Mouse (Mus musculus) ES-CJ7 (cell line): ENCODE data around the gene Trim17.

ENCODE experiments used
- DNase-seq: peaks from one replicate; pipeline ENCODE4 v3.0.0; 2011; ENCODE audit warnings: low read depth, low spot score

Gene Trim17

DNA sequence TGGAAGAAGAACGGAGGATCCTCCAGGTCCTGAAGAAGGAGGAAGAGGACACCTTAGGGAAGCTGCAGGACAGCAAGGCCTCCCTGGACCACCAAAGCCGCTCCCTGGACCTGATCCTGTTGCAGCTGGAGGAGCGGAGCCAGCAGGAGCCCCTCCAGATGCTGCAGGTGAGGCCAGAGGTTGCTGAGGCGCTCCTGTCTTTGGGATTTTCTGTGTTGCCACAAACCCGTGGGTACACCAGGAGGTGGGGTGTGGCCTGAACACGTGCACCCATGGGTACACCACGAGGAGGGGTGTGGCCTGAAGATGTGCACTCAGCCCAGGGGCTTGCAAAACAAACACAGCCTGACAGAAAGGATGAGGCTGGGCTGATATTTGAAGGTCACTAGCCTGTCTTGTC lies 14.1 kb downstream of the Trim17 start:
- DNase-seq = no peak

DNA sequence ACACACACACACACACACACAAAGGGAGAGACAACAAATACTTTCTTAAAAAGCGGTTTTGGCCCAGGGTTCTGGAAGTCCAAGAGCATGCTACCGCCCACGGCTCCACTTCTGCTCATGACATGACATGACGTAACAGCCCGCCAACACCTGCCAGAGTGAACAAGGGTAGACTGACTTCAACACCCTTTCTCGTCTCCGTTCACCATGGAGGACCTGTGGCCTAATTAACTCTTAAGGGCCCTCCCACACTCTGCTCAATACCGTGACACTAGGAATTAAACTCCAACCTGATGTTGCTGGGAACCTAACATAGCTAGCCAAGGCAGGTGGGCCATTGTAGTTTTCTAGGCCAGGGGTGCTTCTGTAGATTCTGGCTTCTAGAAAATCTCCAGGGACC lies 14.5 kb downstream of the Trim17 start:
- DNase-seq = no peak

DNA sequence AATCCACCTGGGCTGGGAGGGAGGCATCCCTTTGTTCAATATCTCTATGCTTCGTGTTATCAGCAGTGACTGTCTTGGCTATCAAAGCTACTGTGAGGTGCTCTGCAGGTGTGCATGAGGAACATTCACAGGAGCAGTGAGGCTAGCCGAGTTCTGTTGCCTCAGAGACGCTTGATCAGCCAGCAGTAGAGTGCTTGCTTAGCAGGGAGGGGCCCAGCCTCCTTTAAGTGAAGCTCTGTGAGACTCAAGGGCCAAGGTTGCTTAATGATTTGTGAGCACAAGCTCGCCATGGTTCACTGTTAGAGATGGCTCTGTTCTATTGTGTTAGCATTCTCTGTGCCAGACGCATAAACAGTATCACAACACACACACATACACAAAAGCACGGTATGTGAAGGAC lies 15.2 kb downstream of the Trim17 start:
- DNase-seq = no peak

DNA sequence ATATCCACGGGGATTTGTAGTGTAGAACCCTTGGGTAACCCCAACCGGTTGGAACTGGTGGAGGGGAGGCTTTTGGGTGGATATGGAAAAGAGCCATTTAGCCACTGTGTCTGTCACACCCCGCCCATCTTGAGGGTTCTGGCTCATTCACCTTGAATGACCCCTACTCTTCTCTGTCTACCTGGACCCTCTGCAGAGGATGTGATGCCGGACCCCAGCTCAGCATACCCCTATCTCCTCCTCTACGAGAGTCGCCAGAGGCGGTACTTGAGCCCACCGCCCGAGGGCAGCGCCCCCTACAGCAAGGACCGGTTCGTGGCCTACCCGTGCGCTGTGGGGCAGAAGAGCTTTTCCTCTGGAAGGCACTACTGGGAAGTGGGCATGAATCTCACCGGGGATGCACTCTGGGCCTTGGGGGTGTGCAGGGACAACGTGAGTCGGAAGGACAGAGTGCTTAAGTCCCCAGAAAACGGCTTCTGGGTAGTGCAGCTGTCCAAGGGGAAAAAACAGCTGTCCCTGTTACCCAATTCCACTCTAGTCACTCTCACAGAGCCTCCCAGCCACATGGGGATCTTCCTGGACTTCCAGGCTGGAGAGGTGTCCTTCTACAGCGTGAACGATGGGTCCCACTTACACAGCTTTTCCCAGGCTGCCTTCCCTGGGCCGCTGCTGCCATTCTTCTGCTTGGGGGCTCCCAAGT lies 16.5 kb downstream of the Trim17 start:
- DNase-seq = peak; percentile 75

DNA sequence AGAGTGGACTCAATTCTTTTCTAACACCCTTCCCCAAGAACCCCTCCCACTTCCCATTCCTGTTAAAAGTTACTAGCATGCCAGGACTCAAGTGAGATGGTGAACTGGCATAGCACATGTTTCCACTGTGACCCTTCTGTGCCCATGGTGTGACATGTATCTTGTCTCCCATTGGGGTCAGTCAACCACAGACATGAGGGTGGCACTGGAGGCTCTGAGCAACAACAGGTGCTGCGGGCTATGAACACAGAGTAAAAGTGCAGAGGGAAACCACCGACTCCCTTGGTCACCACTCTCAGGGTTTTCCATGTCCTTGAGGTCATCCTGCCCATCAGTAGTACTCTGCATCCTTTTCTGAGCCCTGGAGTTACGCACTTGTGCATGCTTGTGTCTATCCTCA lies 17.3 kb downstream of the Trim17 start:
- DNase-seq = no peak

DNA sequence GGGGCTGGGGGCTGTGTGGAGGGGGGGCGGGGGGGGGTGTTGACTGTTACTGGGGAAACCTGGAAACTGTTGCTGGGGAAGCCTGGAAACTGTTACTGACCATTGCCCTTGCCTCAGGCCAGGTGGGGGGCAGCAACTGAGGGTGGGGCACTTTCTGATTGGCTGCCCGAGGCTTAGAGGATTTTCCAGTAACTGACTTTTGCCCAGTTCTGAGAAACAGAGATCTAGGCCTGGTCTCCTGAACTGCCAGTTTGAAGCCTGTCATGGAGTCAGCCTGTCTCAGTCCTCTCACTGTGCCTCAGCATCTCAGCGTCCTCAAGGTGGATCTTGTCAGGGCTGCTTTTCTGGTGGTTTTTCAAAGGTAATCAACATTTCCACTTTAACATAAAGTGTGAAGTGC lies 19.9 kb downstream of the Trim17 start:
- DNase-seq = no peak

DNA sequence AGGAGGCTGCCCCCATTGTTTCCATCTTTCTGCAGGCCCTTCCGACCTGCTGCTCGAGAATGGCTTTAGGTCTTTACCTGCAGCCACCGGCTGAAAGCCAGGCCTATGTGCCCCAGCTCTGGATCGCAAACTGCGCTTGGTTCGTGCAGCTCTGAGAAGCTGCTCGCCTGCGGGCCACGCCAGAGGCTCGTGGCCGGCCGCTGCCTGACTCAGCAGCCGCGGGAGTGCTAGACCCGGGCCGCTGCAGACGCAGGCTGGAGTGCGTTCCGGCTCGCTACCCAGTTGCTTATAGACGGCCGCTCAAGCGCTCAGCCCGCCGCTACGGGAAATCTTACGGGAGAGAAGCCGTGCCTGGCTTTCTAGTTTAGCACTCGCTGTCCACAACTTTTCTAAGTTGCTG lies 22.7 kb downstream of the Trim17 start:
- no peak for DNase-seq

DNA sequence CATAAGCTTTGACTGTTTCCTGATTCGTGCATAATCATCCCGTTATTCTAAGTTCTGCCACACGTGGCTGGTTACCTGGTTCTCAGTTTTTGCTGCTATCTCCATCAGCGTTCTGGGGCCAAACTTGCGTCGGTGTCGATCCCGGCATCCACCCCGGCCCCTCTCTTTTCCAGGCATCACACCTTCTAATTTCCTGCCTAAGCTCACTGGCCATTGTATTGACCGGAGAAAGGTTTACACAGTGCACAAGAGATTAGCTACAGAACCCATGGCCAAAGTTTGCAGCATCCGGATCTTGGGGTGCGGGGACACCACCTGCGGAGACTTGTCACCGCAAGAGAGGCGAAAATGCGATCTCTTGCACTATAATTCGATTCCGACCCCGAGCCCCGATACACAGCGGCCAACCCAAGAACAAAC lies 23.1 kb downstream of the Trim17 start:
- no peak for DNase-seq

DNA sequence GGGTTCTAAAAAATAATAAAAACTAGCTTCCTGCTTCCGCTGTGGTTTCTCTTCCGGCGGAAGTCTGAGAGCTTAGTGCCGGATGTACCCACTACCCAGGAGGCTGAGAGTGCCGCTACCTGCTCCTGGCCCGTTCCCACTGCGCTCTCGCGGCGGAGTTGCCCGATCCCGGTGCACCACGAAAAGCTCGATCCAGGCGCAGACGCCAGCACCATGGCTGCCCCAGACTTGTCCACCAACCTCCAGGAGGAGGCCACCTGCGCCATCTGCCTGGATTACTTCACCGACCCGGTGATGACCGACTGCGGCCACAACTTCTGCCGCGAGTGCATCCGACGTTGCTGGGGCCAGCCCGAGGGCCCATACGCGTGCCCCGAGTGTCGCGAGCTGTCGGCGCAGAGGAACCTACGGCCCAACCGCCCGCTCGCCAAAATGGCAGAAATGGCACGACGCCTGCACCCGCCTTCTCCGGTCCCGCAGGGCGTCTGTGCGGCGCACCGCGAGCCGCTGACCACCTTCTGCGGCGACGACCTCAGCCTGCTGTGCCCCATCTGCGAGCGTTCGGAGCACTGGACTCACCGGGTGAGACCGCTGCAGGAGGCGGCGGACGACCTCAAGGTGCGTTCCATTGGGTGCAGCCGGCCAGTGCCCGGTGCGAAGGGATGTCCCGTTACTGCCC lies 23.7 kb downstream of the Trim17 start, which contains the start of gene Trim11:
TSS of gene Trim11 (plus strand) at position 67 of the 679 bp plus-strand sequence.
- peak; percentile 71 for DNase-seq

DNA sequence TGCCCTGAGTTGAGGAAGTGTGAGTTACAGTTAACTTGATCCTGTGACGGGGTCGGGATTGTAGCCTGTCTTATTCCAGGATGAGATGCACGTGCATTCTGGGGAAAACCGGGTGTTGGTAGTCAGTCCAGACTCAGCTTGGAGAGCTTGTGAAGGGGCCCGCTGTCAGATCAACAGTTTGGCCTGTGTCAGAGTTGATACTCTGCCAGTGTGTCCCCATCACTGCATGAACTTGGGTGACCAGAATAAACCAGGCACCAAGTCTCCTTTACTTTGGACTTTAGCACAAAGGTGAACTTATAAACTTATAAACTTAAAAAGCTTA lies 24.2 kb downstream of the Trim17 start:
- DNase-seq = no peak

DNA sequence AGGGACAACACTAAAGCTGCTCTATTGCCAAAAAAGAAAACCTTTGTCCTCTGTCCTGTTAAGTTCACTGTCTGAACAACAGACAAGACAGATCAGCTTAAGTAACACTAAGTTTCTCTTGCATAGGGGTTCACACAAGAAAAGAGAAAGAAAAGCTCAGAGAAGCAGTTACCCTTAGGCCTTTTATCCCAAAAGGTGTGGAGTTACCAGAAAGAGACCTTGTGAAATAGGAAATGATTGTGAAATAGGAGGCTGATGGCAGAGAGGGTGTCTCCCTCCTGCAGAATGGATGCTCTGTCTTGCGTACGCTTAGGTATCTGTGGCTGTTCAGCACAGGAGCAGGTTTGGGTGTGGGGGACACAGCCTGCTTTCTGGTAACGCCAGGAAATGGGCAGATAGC lies 24.7 kb downstream of the Trim17 start:
- no peak for DNase-seq

DNA sequence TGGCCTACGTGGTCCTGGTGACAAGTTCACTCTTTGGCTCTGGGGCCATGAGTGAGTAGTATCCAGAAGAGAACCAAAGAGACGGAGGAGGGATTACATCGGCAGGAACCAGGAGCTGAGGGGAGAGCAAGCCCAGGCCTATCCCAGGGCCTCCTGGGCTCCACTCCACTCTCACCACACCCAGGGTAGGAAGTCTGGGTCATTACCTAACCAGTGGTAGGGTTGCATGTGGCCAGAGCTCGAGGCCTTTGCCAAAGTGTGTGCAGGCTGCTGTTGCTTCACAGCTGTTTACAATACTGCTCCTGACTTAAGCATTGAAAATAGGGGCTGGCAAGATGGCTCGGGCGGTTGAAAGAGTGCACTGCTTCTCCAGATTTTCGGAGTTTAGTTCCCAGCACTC lies 25.2 kb downstream of the Trim17 start:
- no peak for DNase-seq

DNA sequence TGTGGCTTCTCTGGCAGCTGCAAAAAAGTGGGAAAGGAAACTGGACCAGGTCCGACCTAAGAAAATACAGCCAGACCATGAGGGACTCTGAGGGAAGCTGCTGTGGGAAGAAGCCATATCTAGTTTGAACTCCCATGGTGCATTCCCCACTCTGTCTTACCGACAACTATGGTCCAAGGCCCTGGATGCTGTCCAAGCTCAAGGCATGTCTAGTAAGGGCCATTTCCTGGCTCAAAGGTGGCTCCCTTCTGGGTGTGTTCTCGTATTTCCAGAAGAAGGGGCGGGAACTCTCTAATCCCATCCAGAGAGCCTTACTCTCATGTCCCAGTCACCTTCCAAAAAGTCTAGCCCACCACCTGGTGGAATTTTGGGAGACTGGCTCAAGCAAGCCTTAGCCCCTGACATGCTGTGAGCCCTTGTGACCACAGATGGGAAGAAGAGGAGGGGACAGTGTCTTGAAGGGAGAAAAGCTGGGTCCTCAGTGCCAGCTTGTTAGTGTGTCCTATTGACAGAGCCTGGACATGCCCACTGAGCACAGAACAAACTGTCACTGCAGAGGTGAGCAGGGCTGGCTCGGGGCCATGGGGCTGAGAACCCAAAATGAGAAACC lies 26.0 kb downstream of the Trim17 start:
- DNase-seq = no peak

DNA sequence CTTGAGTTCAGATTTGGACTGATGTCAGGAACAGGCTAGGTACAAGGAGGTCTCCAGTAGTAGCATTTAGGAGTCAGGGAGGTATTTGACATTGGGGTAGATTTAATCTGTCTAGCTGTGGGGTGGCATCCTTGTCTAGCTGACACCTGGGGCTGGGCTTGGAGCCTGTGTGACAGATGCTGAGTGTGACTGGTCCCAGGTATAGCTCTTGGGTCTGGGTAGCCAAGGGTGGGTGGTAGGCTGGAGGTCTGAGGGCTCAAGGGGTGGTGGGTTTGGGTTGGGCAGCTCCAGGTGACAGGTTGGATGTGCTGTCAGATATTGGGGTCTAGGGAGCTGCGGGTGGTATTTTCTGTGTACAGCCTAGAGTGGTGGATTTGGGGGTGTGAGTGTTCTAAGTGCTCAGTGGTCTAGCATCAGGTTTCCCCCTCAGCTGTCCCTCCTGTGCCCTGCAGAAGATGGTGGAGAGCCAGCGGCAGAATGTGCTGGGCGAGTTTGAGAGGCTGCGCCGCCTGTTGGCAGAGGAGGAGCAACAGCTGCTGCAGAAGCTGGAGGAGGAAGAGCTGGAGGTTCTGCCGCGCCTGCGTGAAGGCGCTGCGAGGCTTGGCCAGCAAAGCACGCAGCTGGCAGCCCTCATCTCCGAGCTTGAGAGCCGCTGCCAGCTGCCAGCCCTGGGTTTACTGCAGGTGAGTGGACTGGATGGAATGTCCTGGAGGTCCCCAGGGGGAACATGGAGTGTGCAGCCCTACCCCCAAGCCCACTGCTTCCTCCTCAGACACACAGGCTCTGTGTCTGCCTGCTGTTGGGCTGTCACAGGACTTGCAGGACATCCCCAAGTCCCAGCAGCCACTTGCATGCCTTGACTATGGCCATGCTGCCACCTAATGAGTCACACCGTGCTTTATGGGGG lies 27.3 kb downstream of the Trim17 start:
- DNase-seq = peak; percentile 66

DNA sequence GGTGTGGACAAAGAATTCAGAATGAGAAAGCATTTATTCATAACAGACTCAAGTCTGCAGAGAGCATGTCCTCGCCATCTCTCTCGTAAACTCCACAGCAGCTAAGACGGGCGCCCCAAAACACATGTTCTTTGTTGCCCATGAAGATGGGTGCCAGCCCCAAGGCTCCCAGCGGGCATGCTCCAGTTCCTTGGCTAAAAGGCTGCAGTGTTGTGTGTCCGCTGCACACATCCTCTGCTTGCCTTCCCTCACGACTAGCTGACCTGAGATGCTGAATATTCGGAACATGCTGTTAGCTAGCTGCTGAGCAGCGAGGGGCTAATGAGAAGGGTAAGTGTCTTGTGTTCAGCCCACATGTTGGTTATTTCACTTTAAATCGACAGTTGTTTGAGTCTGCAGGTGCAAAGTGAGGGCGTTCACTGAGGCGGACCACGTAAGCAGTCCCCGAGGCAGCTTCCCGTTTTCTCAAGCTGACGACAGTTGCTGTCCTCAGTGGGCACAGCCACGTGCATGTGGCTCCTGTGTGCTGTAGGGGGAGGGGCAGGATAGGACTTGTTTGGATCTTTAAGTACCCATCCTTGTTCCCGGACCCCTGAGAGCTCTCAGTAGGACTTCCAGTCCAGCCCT lies 28.1 kb downstream of the Trim17 start:
- DNase-seq = no peak

DNA sequence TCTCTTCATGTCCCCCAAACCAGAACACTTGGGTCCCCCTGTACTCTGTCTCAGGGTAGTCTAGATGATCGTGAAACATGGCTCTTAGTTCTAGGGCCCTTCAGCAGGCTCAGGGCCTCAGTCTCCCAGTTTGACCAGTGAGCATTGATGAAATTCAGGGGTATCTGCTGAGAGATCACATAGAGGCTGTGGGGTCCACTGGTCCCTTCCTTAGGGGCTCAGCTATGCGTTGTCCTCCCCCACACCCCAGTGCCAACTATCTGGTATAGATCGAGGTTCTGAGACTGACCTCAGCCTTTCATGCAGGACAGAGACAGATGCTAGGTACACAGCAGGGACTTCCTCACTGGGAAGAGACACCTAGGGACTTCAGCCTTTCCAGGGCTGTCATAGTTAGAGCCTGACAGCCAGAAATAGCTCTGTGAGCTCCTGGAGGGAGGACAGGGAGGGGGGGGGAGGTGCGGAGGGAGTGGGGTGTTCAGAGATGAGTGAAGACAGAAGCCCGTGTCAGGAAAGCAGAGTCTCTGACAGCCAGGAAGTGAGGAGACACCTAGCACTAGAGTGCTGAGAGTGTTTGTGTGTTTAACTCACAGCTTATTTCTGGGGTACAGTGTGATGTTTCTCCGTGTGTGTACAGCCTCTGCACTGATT lies 29.3 kb downstream of the Trim17 start:
- no peak for DNase-seq

DNA sequence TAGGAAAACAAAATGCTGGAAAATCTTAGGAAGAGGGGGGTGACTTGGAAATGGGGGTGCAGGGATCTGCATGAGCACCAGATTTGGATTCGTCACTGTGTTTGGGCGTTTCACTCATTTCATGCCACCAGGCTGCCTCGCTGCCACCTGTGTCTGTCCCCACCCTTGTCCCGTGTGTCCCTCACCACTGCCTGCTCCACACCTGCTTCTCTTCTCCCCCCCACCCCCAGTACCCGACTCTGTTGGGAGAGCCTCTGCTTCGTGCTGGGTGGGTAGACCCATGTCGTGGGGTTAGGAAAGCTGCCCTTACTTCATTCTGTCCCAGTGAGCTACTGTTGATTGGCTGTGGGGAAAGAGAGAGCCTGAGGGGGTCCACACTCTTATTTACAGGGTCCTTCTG lies 30.2 kb downstream of the Trim17 start:
- DNase-seq = no peak

DNA sequence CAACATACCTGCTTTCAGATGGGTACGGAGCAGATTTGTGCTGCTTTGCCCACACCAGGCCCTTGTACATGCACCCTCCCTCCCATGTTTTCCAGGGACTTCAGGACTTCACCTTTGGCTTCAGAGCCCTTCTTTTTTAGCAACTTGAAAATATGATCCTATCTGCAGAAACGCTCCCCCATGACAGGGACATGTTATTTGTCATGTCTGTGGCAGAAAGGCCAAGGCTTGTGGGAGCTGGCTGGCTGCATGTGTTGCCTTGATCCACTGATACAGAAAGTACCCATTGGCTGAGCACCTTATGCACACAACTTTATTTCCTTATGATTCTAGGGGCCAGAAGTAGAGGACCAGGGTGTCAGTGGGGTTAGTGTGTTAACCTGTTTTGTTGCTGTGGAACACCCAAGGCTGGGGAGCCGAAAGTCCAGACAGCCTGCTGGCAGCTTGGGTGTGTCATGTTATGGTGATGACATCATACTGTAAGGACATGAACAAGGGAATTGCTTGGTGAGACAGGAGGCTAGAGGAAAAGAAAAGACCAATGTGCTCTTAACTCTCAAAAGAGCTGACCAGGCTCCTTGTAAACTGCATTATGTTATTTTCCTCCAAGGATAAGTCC lies 30.9 kb downstream of the Trim17 start:
- DNase-seq = no peak

DNA sequence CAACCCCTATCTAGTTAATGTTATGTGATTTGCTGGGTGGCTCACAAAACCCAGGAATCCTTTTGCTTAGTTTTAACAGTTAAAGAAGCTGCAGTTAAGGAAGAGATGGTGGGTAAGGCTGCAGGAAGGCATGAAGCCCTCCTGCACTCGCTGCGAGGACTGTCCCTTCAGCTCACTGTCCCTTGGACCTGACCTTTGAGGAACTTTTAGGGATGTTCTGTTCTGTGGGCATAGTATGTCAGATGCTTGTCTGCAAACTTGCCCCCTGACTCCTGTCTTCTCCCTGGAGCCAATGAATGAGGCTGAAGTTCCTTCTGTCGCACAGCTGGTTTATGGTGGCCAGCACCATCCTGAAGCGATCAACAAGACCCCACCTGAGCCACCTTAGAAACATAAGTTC lies 34.7 kb downstream of the Trim17 start:
- DNase-seq = no peak

DNA sequence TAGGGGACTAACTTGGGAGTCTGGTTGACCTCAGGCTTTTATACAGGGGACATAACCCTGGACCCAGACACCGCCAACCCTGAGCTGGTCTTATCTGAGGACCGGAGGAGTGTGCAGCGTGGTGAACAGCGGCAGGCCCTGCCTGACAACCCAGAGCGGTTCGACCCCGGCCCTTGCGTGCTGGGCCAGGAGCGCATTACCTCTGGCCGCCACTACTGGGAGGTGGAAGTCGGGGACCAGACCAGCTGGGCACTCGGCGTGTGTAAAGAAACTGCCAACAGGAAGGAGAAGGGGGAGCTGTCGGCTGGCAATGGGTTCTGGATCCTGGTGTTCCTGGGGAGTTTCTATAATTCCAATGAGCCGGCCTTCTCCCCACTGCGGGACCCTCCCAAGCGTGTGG lies 35.7 kb downstream of the Trim17 start:
- DNase-seq = no peak

DNA sequence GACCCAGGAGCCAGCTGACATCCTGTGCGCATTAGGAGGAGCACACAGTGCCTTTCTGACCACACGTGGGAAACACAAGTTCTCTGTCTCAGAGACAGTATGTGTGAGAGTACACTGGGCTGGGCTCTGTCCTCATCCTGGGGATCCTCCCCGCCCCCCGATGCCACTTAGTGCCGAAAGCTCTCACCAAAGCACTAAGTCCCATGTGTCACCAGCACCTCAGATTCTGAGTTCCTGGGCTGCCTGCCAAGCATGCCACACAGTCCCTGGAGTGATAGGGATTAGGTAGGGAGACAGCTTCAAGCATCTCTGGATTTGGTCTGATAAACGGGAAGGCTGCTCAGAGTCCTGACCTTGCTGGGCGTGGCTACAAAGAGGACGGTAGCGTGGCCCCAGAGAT lies 36.3 kb downstream of the Trim17 start:
- no peak for DNase-seq
